Mouse (Mus musculus): ENCODE data around the gene Tmem176a.
A peak's percentile ranks its signal among the peaks of the same experiment; 100 is the strongest.
"Not testable (repeated sequence)": the region's sequence is repeated elsewhere in the genome, so short reads cannot be mapped to it uniquely, and the experiment has no call there.

The Tmem176a gene

GRCm38 (mm10) chr6:48840371-48840969 lies at the start of gene Tmem176a:
Tmem176a (plus strand) TSS chr6:48840919.
- peak; percentile 40 for DNase-seq

GRCm38 (mm10) chr6:48801897-48802296 lies 38.8 kb upstream of the Tmem176a start:
- no peak for DNase-seq

- DNase-seq: no peak
Observed at GRCm38 (mm10) chr6:48803406-48804051, 37.2 kb upstream of the Tmem176a start.

- no peak for DNase-seq
Observed at GRCm38 (mm10) chr6:48804346-48804745, 36.4 kb upstream of the Tmem176a start.

- no peak for DNase-seq
Observed at GRCm38 (mm10) chr6:48806746-48807145, 34.0 kb upstream of the Tmem176a start.

GRCm38 (mm10) chr6:48809494-48810219 lies 31.1 kb upstream of the Tmem176a start:
- DNase-seq: no peak

- no peak for DNase-seq
Observed at GRCm38 (mm10) chr6:48815013-48815412, 25.7 kb upstream of the Tmem176a start.

- DNase-seq: peak; percentile 70
Observed at GRCm38 (mm10) chr6:48817815-48818214, 22.9 kb upstream of the Tmem176a start.

GRCm38 (mm10) chr6:48821991-48822785 lies 18.5 kb upstream of the Tmem176a start:
- not testable (repeated sequence) for DNase-seq

GRCm38 (mm10) chr6:48825016-48825415 lies 15.7 kb upstream of the Tmem176a start:
- no peak for DNase-seq

GRCm38 (mm10) chr6:48828976-48829375 lies 11.7 kb upstream of the Tmem176a start:
- no peak for DNase-seq

GRCm38 (mm10) chr6:48829651-48830050 lies 11.1 kb upstream of the Tmem176a start:
- DNase-seq: no peak

GRCm38 (mm10) chr6:48830241-48830640 lies 10.5 kb upstream of the Tmem176a start:
- no peak for DNase-seq

GRCm38 (mm10) chr6:48831141-48831540 lies 9.6 kb upstream of the Tmem176a start:
- no peak for DNase-seq

- DNase-seq: no peak
Observed at GRCm38 (mm10) chr6:48832426-48832825, 8.3 kb upstream of the Tmem176a start.

- DNase-seq: no peak
Observed at GRCm38 (mm10) chr6:48833515-48833914, 7.2 kb upstream of the Tmem176a start.

GRCm38 (mm10) chr6:48835241-48835640 lies 5.5 kb upstream of the Tmem176a start:
- DNase-seq: no peak

GRCm38 (mm10) chr6:48836146-48836545 lies 4.6 kb upstream of the Tmem176a start:
- no peak for DNase-seq

- DNase-seq: no peak
Observed at GRCm38 (mm10) chr6:48837516-48837915, 3.2 kb upstream of the Tmem176a start.

- DNase-seq: no peak
Observed at GRCm38 (mm10) chr6:48838321-48839080, 2.2 kb upstream of the Tmem176a start.

- peak; percentile 81 for DNase-seq
Observed at GRCm38 (mm10) chr6:48840973-48841625, 380 bp downstream of the Tmem176a start, which contains the start of gene Tmem176b. Tmem176b (minus strand) TSS chr6:48841496.
